ENCODE assay signal across 31 mouse cellular contexts in the genomic region with DNA sequence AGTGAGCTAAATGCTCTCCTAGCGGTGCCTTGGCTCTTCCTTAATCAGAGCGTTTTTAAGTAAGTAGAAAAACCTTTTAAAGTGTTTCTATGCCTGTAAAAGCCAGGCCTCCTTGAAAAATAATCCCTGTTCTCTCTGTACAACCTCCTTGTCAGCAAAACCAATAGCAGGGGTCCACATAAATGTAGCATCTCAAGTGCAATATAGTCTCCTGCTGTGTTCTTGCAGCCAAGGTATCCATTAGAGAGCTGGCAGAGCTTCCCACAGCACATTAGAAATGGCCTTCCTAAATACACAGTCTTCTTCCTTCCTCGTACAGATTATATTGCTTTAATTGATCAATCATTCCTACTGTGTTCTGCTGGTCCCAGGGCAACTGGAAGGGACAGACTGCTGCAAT.
DNase-seq lines count a peak whose midpoint lies in the region; ATAC-seq and TF ChIP-seq lines count a peak whose summit lies in the region.
"Had no signal": no experiment of that assay in that cellular context is flagged by ENCODE, and none has a peak within 500 bp of the region (broad histone marks: within the 10 kb centered on the region; RNA-seq: fewer than 3 reads in every experiment).

No protein-coding gene starts in this region.

- peak; percentile 28 for DNase-seq in forebrain, embryonic 14.5 days (ENCODE audit: low spot score)
- no peak for DNase-seq in forebrain, embryonic 10.5 days (ENCODE audit: extremely low spot score, low spot score)
- DNase-seq in stomach, postnatal 0 days (ENCODE audit: low spot score): no peak
- no peak for DNase-seq in right cerebral cortex, postnatal 14 days
- DNase-seq: adrenal gland, postnatal 10 days; adrenal gland, postnatal 36 days; B cell, adult 2 months; cerebellum, adult 11-12 months; cerebellum, adult 8-10 months; cerebellum, postnatal 10 days; cerebellum, postnatal 36 days; embryo, embryonic 11 days; gastrocnemius, postnatal 10 days; gastrocnemius, postnatal 36 days; heart, postnatal 10 days; heart, postnatal 36 days had no signal

- H3K4me1 ChIP-seq in forebrain, embryonic 14.5 days (ENCODE audit: control insufficient read depth, insufficient read depth, low read length): no peaks in the 10 kb centered on the region
- H3K4me1 ChIP-seq in forebrain, embryonic 10.5 days: no peaks in the 10 kb centered on the region
- no peaks in the 10 kb centered on the region for H3K4me1 ChIP-seq in stomach, embryonic 14.5 days (ENCODE audit: control insufficient read depth, insufficient read depth, low read length)
- no peaks in the 10 kb centered on the region for H3K4me1 ChIP-seq in stomach, postnatal 0 days (replicated peaks; ENCODE audit: control insufficient read depth, insufficient read depth)
- H3K4me1 ChIP-seq in stomach, embryonic 16.5 days (ENCODE audit: control insufficient read depth, insufficient read depth, low read length): no peaks in the 10 kb centered on the region
- H3K4me1 ChIP-seq: embryonic facial prominence, embryonic 10.5 days; embryonic facial prominence, embryonic 13.5 days; forebrain, embryonic 15.5 days; heart, embryonic 12.5 days; heart, embryonic 15.5 days; hindbrain, embryonic 10.5 days; hindbrain, embryonic 13.5 days; intestine, embryonic 15.5 days had no signal

- no peaks in the 10 kb centered on the region for H3K27me3 ChIP-seq in forebrain, embryonic 14.5 days (replicated peaks; ENCODE audit: control insufficient read depth, insufficient read depth, low read length)
- H3K27me3 ChIP-seq in forebrain, embryonic 10.5 days (ENCODE audit: poor library complexity, severe bottlenecking): no peaks in the 10 kb centered on the region
- H3K27me3 ChIP-seq in stomach, embryonic 14.5 days (ENCODE audit: control insufficient read depth, insufficient read depth, low read length): no peaks in the 10 kb centered on the region
- no peaks in the 10 kb centered on the region for H3K27me3 ChIP-seq in stomach, postnatal 0 days (ENCODE audit: control insufficient read depth, insufficient read depth, low read length)
- no peaks in the 10 kb centered on the region for H3K27me3 ChIP-seq in stomach, embryonic 16.5 days (ENCODE audit: control insufficient read depth, insufficient read depth, low read length)
- H3K27me3 ChIP-seq: CH12.LX; embryonic facial prominence, embryonic 13.5 days; forebrain, embryonic 15.5 days; heart, embryonic 12.5 days; heart, embryonic 15.5 days; hindbrain, embryonic 13.5 days; intestine, embryonic 15.5 days had no signal

- no peaks in the 10 kb centered on the region for H3K36me3 ChIP-seq in forebrain, embryonic 14.5 days (ENCODE audit: control insufficient read depth, insufficient read depth, low read length)
- H3K36me3 ChIP-seq in forebrain, embryonic 10.5 days (replicated peaks): no peaks in the 10 kb centered on the region
- no peaks in the 10 kb centered on the region for H3K36me3 ChIP-seq in stomach, embryonic 14.5 days (ENCODE audit: control insufficient read depth, insufficient read depth, low read length)
- H3K36me3 ChIP-seq in stomach, postnatal 0 days (ENCODE audit: control insufficient read depth, insufficient read depth, low read length): no peaks in the 10 kb centered on the region
- no peaks in the 10 kb centered on the region for H3K36me3 ChIP-seq in stomach, embryonic 16.5 days (ENCODE audit: control insufficient read depth, insufficient read depth, low read length)
- H3K36me3 ChIP-seq: embryonic facial prominence, embryonic 10.5 days; embryonic facial prominence, embryonic 13.5 days; forebrain, embryonic 15.5 days; G1E; heart, embryonic 12.5 days; heart, embryonic 15.5 days; hindbrain, embryonic 10.5 days; hindbrain, embryonic 13.5 days; intestine, embryonic 15.5 days had no signal

- WGBS in forebrain, embryonic 14.5 days: 54% methylated on average over 3 of the region's 3 CpGs
- WGBS in forebrain, embryonic 10.5 days: 73% methylated on average over 3 of the region's 3 CpGs
- 35% methylated on average over 3 of the region's 3 CpGs for WGBS in stomach, embryonic 14.5 days
- WGBS in stomach, postnatal 0 days: 26% methylated on average over 3 of the region's 3 CpGs
- 25% methylated on average over 3 of the region's 3 CpGs for WGBS in stomach, embryonic 16.5 days

- no peak overlapping the region for H3K9ac ChIP-seq in forebrain, embryonic 14.5 days (ENCODE audit: low read length)
- no peak overlapping the region for H3K9ac ChIP-seq in stomach, embryonic 14.5 days (replicated peaks; ENCODE audit: low read depth, low read length)
- H3K9ac ChIP-seq in stomach, postnatal 0 days (ENCODE audit: low read length): no peak overlapping the region
- H3K9ac ChIP-seq in stomach, embryonic 16.5 days (ENCODE audit: low read length): no peak overlapping the region
- H3K9ac ChIP-seq: embryonic facial prominence, embryonic 13.5 days; forebrain, embryonic 15.5 days; heart, embryonic 12.5 days; heart, embryonic 15.5 days; hindbrain, embryonic 13.5 days; intestine, embryonic 15.5 days had no signal

- no peak for ATAC-seq in forebrain, embryonic 14.5 days
- peak; percentile 71; the same call in 1 of the 2 replicates for ATAC-seq in stomach, embryonic 14.5 days (ENCODE audit: insufficient number of reproducible peaks, insufficient read depth, low FRiP score, low read depth)
- ATAC-seq in stomach, postnatal 0 days (ENCODE audit: low FRiP score, low TSS enrichment): no peak
- ATAC-seq in stomach, embryonic 16.5 days (ENCODE audit: insufficient read depth, low FRiP score): peak; percentile 29; the same call in 1 of the 2 replicates
- ATAC-seq: forebrain, embryonic 15.5 days; hindbrain, embryonic 16.5 days; intestine, embryonic 15.5 days; Patski had no signal

- H3K4me3 ChIP-seq in forebrain, embryonic 14.5 days (ENCODE audit: low read depth, low read length): no peak overlapping the region
- no peak overlapping the region for H3K4me3 ChIP-seq in forebrain, embryonic 10.5 days
- H3K4me3 ChIP-seq in stomach, embryonic 14.5 days (ENCODE audit: low read depth, low read length): no peak overlapping the region
- H3K4me3 ChIP-seq in stomach, postnatal 0 days (ENCODE audit: low read depth, low read length): no peak overlapping the region
- H3K4me3 ChIP-seq in stomach, embryonic 16.5 days (replicated peaks; ENCODE audit: low read length): no peak overlapping the region
- H3K4me3 ChIP-seq: embryonic facial prominence, embryonic 10.5 days; embryonic facial prominence, embryonic 13.5 days; erythroblast, embryonic 14.5 days; forebrain, embryonic 15.5 days; heart, embryonic 12.5 days; heart, embryonic 15.5 days; hindbrain, embryonic 10.5 days; hindbrain, embryonic 13.5 days; intestine, embryonic 15.5 days had no signal

- no peak overlapping the region for H3K4me2 ChIP-seq in forebrain, embryonic 14.5 days (ENCODE audit: low read length)
- no peak overlapping the region for H3K4me2 ChIP-seq in stomach, embryonic 14.5 days (replicated peaks; ENCODE audit: low read depth, low read length)
- no peak overlapping the region for H3K4me2 ChIP-seq in stomach, postnatal 0 days (replicated peaks; ENCODE audit: low read depth)
- H3K4me2 ChIP-seq in stomach, embryonic 16.5 days (ENCODE audit: low read depth, low read length): no peak overlapping the region
- H3K4me2 ChIP-seq: embryonic facial prominence, embryonic 13.5 days; forebrain, embryonic 15.5 days; heart, embryonic 12.5 days; heart, embryonic 15.5 days; hindbrain, embryonic 13.5 days; intestine, embryonic 15.5 days had no signal

- TF ChIP-seq EP300 in stomach, postnatal 0 days (optimal IDR thresholded peaks at IDR 0.05): no peak

- no peaks in the 10 kb centered on the region for H3K9me3 ChIP-seq in forebrain, embryonic 14.5 days (replicated peaks; ENCODE audit: control insufficient read depth, low read length)
- no peaks in the 10 kb centered on the region for H3K9me3 ChIP-seq in forebrain, embryonic 10.5 days
- H3K9me3 ChIP-seq in stomach, embryonic 14.5 days (ENCODE audit: control insufficient read depth, low read depth, low read length): no peaks in the 10 kb centered on the region
- no peaks in the 10 kb centered on the region for H3K9me3 ChIP-seq in stomach, postnatal 0 days (ENCODE audit: control insufficient read depth, low read length)
- no peaks in the 10 kb centered on the region for H3K9me3 ChIP-seq in stomach, embryonic 16.5 days (replicated peaks; ENCODE audit: control insufficient read depth, low read length)
- H3K9me3 ChIP-seq: embryonic facial prominence, embryonic 10.5 days; embryonic facial prominence, embryonic 13.5 days; forebrain, embryonic 15.5 days; G1E; heart, embryonic 12.5 days; heart, embryonic 15.5 days; hindbrain, embryonic 10.5 days; hindbrain, embryonic 13.5 days; intestine, embryonic 15.5 days had no signal

- no peak for TF ChIP-seq CTCF in stomach, postnatal 0 days (IDR thresholded peaks at IDR 0.05; ENCODE audit: low read depth)

- H3K27ac ChIP-seq in forebrain, embryonic 14.5 days (ENCODE audit: low read depth, low read length): no peak overlapping the region
- no peak overlapping the region for H3K27ac ChIP-seq in forebrain, embryonic 10.5 days
- H3K27ac ChIP-seq in stomach, embryonic 14.5 days (ENCODE audit: low read length): no peak overlapping the region
- H3K27ac ChIP-seq in stomach, postnatal 0 days (replicated peaks): no peak overlapping the region
- H3K27ac ChIP-seq in stomach, embryonic 16.5 days (ENCODE audit: low read length): no peak overlapping the region
- H3K27ac ChIP-seq: embryonic facial prominence, embryonic 10.5 days; embryonic facial prominence, embryonic 13.5 days; forebrain, embryonic 15.5 days; heart, embryonic 15.5 days; hindbrain, embryonic 10.5 days; hindbrain, embryonic 13.5 days; intestine, embryonic 15.5 days had no signal

Comparison
In these comparisons a context has a peak if more than half of its experiments do, and no peak if none do; other contexts are left out.
1. ATAC-seq: peak in stomach, embryonic 14.5 days (single experiment) and stomach, embryonic 16.5 days (single experiment); none in forebrain, embryonic 14.5 days (single experiment) and stomach, postnatal 0 days (single experiment).